Mouse (Mus musculus): ENCODE measurements at regions not wholly inside any gene's neighbourhood (a gene's known extent, or its start where the extent isn't known, plus 50 kb on each side); places are given as distances from the start of the nearest gene placed in this dataset.
A peak's percentile ranks its signal among the peaks of the same experiment; 100 is the strongest.

- Histone ChIP-seq H3K4me1 (ENCODE audit: control insufficient read depth, insufficient read depth, low read length) (peaks cover 18% of the 10 kb centered on the region), H3K4me3 (ENCODE audit: insufficient read depth, low read length) (no peak overlapping the region), H3K27ac (ENCODE audit: insufficient read depth, low read depth, low read length) (no peak overlapping the region)
- no peak for TF ChIP-seq CTCF (IDR thresholded peaks at IDR 0.05; ENCODE audit: low read depth, low read length)
- TF ChIP-seq POLR2A (IDR thresholded peaks at IDR 0.05; ENCODE audit: borderline replicate concordance, low read depth, low read length) = no peak
Observed at GRCm38 (mm10) chr9:120751686-120752484, 177.1 kb upstream of the Ctnnb1 start.

- Histone ChIP-seq H3K4me3 (ENCODE audit: insufficient read depth, low read length) (no peak overlapping the region), H3K27ac (ENCODE audit: insufficient read depth, low read depth, low read length) (no peak overlapping the region), H3K4me1 (ENCODE audit: control insufficient read depth, insufficient read depth, low read length) (peaks cover 18% of the 10 kb centered on the region)
- no peak for TF ChIP-seq POLR2A (IDR thresholded peaks at IDR 0.05; ENCODE audit: borderline replicate concordance, low read depth, low read length)
- no peak for TF ChIP-seq CTCF (IDR thresholded peaks at IDR 0.05; ENCODE audit: low read depth, low read length)
Observed at GRCm38 (mm10) chr9:120754151-120754550, 174.9 kb upstream of the Ctnnb1 start.

DNA sequence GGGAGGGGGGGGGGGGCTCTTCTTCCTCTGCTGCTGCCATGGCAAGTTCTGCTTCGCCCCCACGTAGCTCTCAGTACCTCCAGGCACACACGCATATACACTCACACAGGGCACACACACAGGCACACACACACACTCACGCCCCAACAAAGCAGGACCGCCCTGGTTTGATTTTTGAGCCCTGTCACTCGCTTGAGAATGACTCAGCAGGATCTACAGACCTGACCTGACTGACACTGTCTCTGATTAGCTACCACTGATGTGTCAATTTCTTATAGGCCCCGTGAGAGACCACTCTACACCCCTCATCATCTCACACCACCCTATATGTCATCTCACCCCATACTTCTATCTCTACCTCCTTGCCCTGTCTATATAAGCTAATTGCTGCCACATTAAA lies 173.5 kb upstream of the Ctnnb1 start:
- peaks cover 27% of the 10 kb centered on the region for H3K4me1 ChIP-seq (ENCODE audit: control insufficient read depth, insufficient read depth, low read length)
- TF ChIP-seq POLR2A (IDR thresholded peaks at IDR 0.05; ENCODE audit: borderline replicate concordance, low read depth, low read length) = no peak
- no peak for TF ChIP-seq CTCF (IDR thresholded peaks at IDR 0.05; ENCODE audit: low read depth, low read length)
- no peak overlapping the region for H3K4me3 ChIP-seq (ENCODE audit: insufficient read depth, low read length)
- no peak overlapping the region for H3K27ac ChIP-seq (ENCODE audit: insufficient read depth, low read depth, low read length)

- TF ChIP-seq POLR2A (IDR thresholded peaks at IDR 0.05; ENCODE audit: borderline replicate concordance, low read depth, low read length) (no peak), CTCF (IDR thresholded peaks at IDR 0.05; ENCODE audit: low read depth, low read length) (no peak)
- no peak overlapping the region for H3K27ac ChIP-seq (ENCODE audit: insufficient read depth, low read depth, low read length)
- H3K4me3 ChIP-seq (ENCODE audit: insufficient read depth, low read length) = no peak overlapping the region
- peaks cover 9% of the 10 kb centered on the region for H3K4me1 ChIP-seq (ENCODE audit: control insufficient read depth, insufficient read depth, low read length)
Observed at GRCm38 (mm10) chr9:120758003-120758402, 171.0 kb upstream of the Ctnnb1 start.

- no peak for TF ChIP-seq POLR2A (IDR thresholded peaks at IDR 0.05; ENCODE audit: borderline replicate concordance, low read depth, low read length)
- no peak for TF ChIP-seq CTCF (IDR thresholded peaks at IDR 0.05; ENCODE audit: low read depth, low read length)
- no peak overlapping the region for H3K4me3 ChIP-seq (ENCODE audit: insufficient read depth, low read length)
- peaks cover 9% of the 10 kb centered on the region for H3K4me1 ChIP-seq (ENCODE audit: control insufficient read depth, insufficient read depth, low read length)
- H3K27ac ChIP-seq (ENCODE audit: insufficient read depth, low read depth, low read length) = no peak overlapping the region
Observed at GRCm38 (mm10) chr9:120758632-120759031, 170.4 kb upstream of the Ctnnb1 start.

- 0 out of 2 replicates have a peak overlapping the region, but pooled peaks have one; percentile 7 for H3K27ac ChIP-seq (ENCODE audit: insufficient read depth, low read depth, low read length)
- TF ChIP-seq POLR2A (IDR thresholded peaks at IDR 0.05; ENCODE audit: borderline replicate concordance, low read depth, low read length) = no peak
- TF ChIP-seq CTCF (IDR thresholded peaks at IDR 0.05; ENCODE audit: low read depth, low read length) = no peak
- H3K4me3 ChIP-seq (ENCODE audit: insufficient read depth, low read length) = no peak overlapping the region
- peaks cover 9% of the 10 kb centered on the region for H3K4me1 ChIP-seq (ENCODE audit: control insufficient read depth, insufficient read depth, low read length)
Observed at GRCm38 (mm10) chr9:120759771-120760170, 169.2 kb upstream of the Ctnnb1 start.

DNA sequence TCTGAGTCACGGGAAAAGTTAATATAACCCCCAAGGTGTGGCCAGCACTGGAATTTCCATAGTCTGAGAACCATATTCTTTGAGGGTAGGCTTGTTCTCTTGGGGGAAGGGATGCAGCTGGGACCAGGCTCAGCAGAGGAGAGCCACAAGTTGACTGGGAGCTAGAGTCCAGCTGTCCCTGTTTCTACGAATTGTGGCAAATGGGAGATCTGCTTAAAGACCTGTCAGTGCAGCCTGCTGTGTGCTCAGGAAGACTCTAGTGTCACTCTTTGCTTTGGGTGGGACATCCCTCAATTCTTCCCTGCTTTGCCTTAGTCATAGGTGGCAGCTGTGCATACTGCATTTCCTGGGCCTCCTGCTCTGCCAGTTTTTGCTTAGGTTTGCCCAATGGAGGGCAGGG lies 165.2 kb upstream of the Ctnnb1 start:
- Histone ChIP-seq H3K4me1 (ENCODE audit: control insufficient read depth, insufficient read depth, low read length) (peaks cover 9% of the 10 kb centered on the region), H3K27ac (ENCODE audit: insufficient read depth, low read depth, low read length) (no peak overlapping the region), H3K4me3 (ENCODE audit: insufficient read depth, low read length) (no peak overlapping the region)
- TF ChIP-seq POLR2A (IDR thresholded peaks at IDR 0.05; ENCODE audit: borderline replicate concordance, low read depth, low read length) (no peak), CTCF (IDR thresholded peaks at IDR 0.05; ENCODE audit: low read depth, low read length) (no peak)

GRCm38 (mm10) chr9:120764663-120765062 lies 164.4 kb upstream of the Ctnnb1 start:
- no peak overlapping the region for H3K4me3 ChIP-seq (ENCODE audit: insufficient read depth, low read length)
- H3K27ac ChIP-seq (ENCODE audit: insufficient read depth, low read depth, low read length) = no peak overlapping the region
- TF ChIP-seq CTCF (IDR thresholded peaks at IDR 0.05; ENCODE audit: low read depth, low read length) (no peak), POLR2A (IDR thresholded peaks at IDR 0.05; ENCODE audit: borderline replicate concordance, low read depth, low read length) (no peak)
- peaks cover 7% of the 10 kb centered on the region for H3K4me1 ChIP-seq (ENCODE audit: control insufficient read depth, insufficient read depth, low read length)

DNA sequence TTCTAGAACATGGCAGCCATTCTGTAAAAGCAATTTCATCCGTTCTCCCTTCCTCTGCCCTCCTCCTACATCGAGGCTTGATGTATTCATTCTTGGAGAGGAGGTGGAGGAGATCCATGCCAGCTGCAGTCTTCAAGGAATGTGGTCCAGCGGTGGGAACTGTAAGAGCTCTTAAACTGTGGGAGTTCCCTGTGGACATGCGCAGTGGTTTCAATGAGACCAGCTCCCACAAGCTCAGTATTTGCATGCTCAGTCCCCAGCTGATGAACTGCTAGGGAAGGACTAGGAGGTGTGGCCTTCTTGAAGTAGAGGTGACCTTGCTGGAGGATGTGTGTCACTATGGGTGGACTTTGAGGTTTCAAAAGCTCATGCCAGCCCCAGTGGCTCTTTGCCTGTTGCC lies 163.7 kb upstream of the Ctnnb1 start:
- Histone ChIP-seq H3K27ac (ENCODE audit: insufficient read depth, low read depth, low read length) (no peak overlapping the region), H3K4me1 (ENCODE audit: control insufficient read depth, insufficient read depth, low read length) (peaks cover 7% of the 10 kb centered on the region), H3K4me3 (ENCODE audit: insufficient read depth, low read length) (no peak overlapping the region)
- no peak for TF ChIP-seq POLR2A (IDR thresholded peaks at IDR 0.05; ENCODE audit: borderline replicate concordance, low read depth, low read length)
- TF ChIP-seq CTCF (IDR thresholded peaks at IDR 0.05; ENCODE audit: low read depth, low read length) = no peak

- TF ChIP-seq POLR2A (IDR thresholded peaks at IDR 0.05; ENCODE audit: borderline replicate concordance, low read depth, low read length) (no peak), CTCF (IDR thresholded peaks at IDR 0.05; ENCODE audit: low read depth, low read length) (no peak)
Observed at GRCm38 (mm10) chr9:120766881-120767280, 162.1 kb upstream of the Ctnnb1 start.

More at GRCm38 (mm10) chr9:120766881-120767280, 162.1 kb upstream of the Ctnnb1 start:
- peaks cover 18% of the 10 kb centered on the region for H3K4me1 ChIP-seq (ENCODE audit: control insufficient read depth, insufficient read depth, low read length)
- no peak overlapping the region for H3K27ac ChIP-seq (ENCODE audit: insufficient read depth, low read depth, low read length)
- no peak overlapping the region for H3K4me3 ChIP-seq (ENCODE audit: insufficient read depth, low read length)

Data from bone marrow macrophage, adult 2 months (primary cell).